Mouse (Mus musculus): ENCODE results near the gene Angel1. TPM values are rescaled to one million over a fixed set of nuclear protein-coding genes. Genes with fewer than 3 reads are reported as not detected.

Angel1 gene
- polyA plus RNA-seq, 1 experiment from 2014 or later = 14.9 TPM

DNA sequence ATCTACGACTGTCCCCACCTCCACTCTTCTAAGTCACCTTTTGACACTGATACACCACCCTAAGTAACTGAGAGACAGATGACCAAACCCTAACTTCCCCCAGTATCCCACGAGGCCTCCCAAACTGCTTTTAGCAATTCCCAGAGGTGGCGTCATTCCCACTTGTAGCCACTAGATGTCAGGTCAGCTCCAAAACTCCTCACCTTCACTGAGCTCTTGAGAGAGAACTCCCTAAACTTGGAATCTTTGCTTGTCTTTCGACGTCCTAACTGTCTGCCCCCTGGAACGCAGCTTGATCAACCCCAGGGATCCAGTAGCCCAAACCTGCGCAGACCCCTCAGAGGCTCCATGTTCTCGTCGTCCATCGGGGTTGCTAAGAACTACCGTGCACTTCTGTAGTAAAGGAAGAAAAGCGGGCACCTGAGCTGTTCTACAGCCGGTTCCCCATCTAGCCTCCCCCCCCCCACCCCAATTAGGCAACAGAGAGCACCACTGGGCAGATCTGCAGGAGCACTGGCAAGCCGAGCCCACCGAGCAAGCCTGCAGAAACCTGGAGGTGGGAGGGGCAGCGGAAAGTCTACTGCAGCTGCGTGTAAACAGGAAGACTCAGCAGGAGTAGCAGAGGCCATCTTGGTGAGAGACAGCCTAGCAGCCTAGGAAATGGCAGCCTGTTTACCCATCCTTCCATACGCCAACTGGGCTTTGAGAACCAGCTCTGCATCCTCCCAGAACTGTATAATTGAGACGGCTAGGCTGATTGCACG, 41.8 kb upstream of the Angel1 start:
- Histone ChIP-seq H3K27me3 (ENCODE audit: control insufficient read depth, insufficient read depth, low read length) (no peaks in the 10 kb centered on the region), H3K27ac (ENCODE audit: low read depth, low read length) (no peak overlapping the region), H3K9ac (ENCODE audit: low read length) (no peak overlapping the region), H3K4me1 (replicated peaks; ENCODE audit: control insufficient read depth, insufficient read depth, low read length) (peaks cover 13% of the 10 kb centered on the region), H3K36me3 (ENCODE audit: control insufficient read depth, insufficient read depth, low read length) (no peaks in the 10 kb centered on the region), H3K4me2 (ENCODE audit: low read depth, low read length, severe bottlenecking) (no peak overlapping the region), H3K9me3 (ENCODE audit: control insufficient read depth, low read length) (no peaks in the 10 kb centered on the region), H3K4me3 (ENCODE audit: low read depth, low read length) (no peak overlapping the region)
- 37% methylated on average over 20 of the region's 20 CpGs for WGBS
- ATAC-seq (replicated peaks; ENCODE audit: low FRiP score) (peak; percentile 41), DNase-seq (ENCODE audit: low spot score) (peak; percentile 81)

DNA sequence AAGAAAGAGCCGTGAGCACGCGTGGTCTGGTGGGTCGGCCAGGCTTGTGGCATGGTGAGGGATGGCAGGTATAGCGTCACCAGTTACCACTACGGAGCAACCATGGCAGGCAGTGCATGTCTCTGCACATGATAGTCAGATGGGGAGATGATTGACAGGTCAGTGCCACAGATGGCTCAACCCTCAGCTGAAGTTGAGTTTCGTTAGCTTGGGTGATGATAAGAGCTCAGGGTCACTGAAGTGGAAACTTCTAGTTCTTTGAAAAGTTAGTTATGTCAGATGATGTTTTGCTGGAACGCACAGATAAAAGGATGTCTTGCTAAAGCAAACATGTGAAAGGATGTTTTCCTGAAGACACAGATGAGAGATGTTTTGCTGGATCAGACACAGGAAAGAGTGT, 40.2 kb upstream of the Angel1 start:
- ATAC-seq (replicated peaks; ENCODE audit: low FRiP score) (no peak), DNase-seq (ENCODE audit: low spot score) (no peak)
- no peak overlapping the region for H3K4me2 ChIP-seq (ENCODE audit: low read depth, low read length, severe bottlenecking)
- no peak overlapping the region for H3K9ac ChIP-seq (ENCODE audit: low read length)
- no peak overlapping the region for H3K27ac ChIP-seq (ENCODE audit: low read depth, low read length)
- H3K4me3 ChIP-seq (ENCODE audit: low read depth, low read length) = no peak overlapping the region
- H3K27me3 ChIP-seq (ENCODE audit: control insufficient read depth, insufficient read depth, low read length) = no peaks in the 10 kb centered on the region
- no peaks in the 10 kb centered on the region for H3K36me3 ChIP-seq (ENCODE audit: control insufficient read depth, insufficient read depth, low read length)
- no peaks in the 10 kb centered on the region for H3K9me3 ChIP-seq (ENCODE audit: control insufficient read depth, low read length)
- 88% methylated on average over 8 of the region's 8 CpGs for WGBS
- H3K4me1 ChIP-seq (replicated peaks; ENCODE audit: control insufficient read depth, insufficient read depth, low read length) = peaks cover 10% of the 10 kb centered on the region

- no peaks in the 10 kb centered on the region for H3K36me3 ChIP-seq (ENCODE audit: control insufficient read depth, insufficient read depth, low read length)
- no peaks in the 10 kb centered on the region for H3K27me3 ChIP-seq (ENCODE audit: control insufficient read depth, insufficient read depth, low read length)
- DNase-seq (ENCODE audit: low spot score) (no peak), ATAC-seq (replicated peaks; ENCODE audit: low FRiP score) (no peak)
- no peak overlapping the region for H3K9ac ChIP-seq (ENCODE audit: low read length)
- H3K27ac ChIP-seq (ENCODE audit: low read depth, low read length) = no peak overlapping the region
- H3K9me3 ChIP-seq (ENCODE audit: control insufficient read depth, low read length) = no peaks in the 10 kb centered on the region; the same call in 1 of the 2 replicates
- H3K4me3 ChIP-seq (ENCODE audit: low read depth, low read length) = no peak overlapping the region
- H3K4me2 ChIP-seq (ENCODE audit: low read depth, low read length, severe bottlenecking) = no peak overlapping the region
- H3K4me1 ChIP-seq (replicated peaks; ENCODE audit: control insufficient read depth, insufficient read depth, low read length) = no peaks in the 10 kb centered on the region
- 83% methylated on average over 6 of the region's 6 CpGs for WGBS
Measured at GRCm38 (mm10) chr12:86764060-86764459, 37.8 kb upstream of the Angel1 start.

GRCm38 (mm10) chr12:86761036-86761435, 34.8 kb upstream of the Angel1 start:
- Histone ChIP-seq H3K4me2 (ENCODE audit: low read depth, low read length, severe bottlenecking) (no peak overlapping the region), H3K36me3 (ENCODE audit: control insufficient read depth, insufficient read depth, low read length) (no peaks in the 10 kb centered on the region), H3K27me3 (ENCODE audit: control insufficient read depth, insufficient read depth, low read length) (no peaks in the 10 kb centered on the region), H3K9me3 (ENCODE audit: control insufficient read depth, low read length) (no peaks in the 10 kb centered on the region; the same call in 1 of the 2 replicates), H3K9ac (ENCODE audit: low read length) (no peak overlapping the region), H3K27ac (ENCODE audit: low read depth, low read length) (no peak overlapping the region), H3K4me1 (replicated peaks; ENCODE audit: control insufficient read depth, insufficient read depth, low read length) (no peaks in the 10 kb centered on the region), H3K4me3 (ENCODE audit: low read depth, low read length) (no peak overlapping the region)
- no peak for DNase-seq (ENCODE audit: low spot score)
- WGBS = 77% methylated on average over 13 of the region's 13 CpGs
- no peak for ATAC-seq (replicated peaks; ENCODE audit: low FRiP score)

GRCm38 (mm10) chr12:86734319-86734810, 8.1 kb upstream of the Angel1 start, which contains the start of gene Lrrc74a:
TSS of gene Lrrc74a (plus strand) at chr12:86734369.
- Histone ChIP-seq H3K9ac (ENCODE audit: low read length) (no peak within 1 kb of the TSS), H3K27ac (ENCODE audit: low read depth, low read length) (no peak within 1 kb of the TSS), H3K4me2 (ENCODE audit: low read depth, low read length, severe bottlenecking) (no peak within 1 kb of the TSS), H3K36me3 (ENCODE audit: control insufficient read depth, insufficient read depth, low read length) (no peaks in the 10 kb centered on the region), H3K4me1 (replicated peaks; ENCODE audit: control insufficient read depth, insufficient read depth, low read length) (no peaks in the 10 kb centered on the region), H3K4me3 (ENCODE audit: low read depth, low read length) (no peak within 1 kb of the TSS), H3K9me3 (ENCODE audit: control insufficient read depth, low read length) (no peaks in the 10 kb centered on the region), H3K27me3 (ENCODE audit: control insufficient read depth, insufficient read depth, low read length) (no peaks in the 10 kb centered on the region)
- ATAC-seq (replicated peaks; ENCODE audit: low FRiP score) = no peak
- DNase-seq (ENCODE audit: low spot score) = no peak
- WGBS = 85% methylated on average over 8 of the region's 8 CpGs

- under 1% methylated on average over 19 of the region's 19 CpGs for WGBS
- peak overlapping the region; percentile 90 for H3K4me2 ChIP-seq (ENCODE audit: low read depth, low read length, severe bottlenecking)
- no peak overlapping the region for H3K27ac ChIP-seq (ENCODE audit: low read depth, low read length)
- no peaks in the 10 kb centered on the region for H3K27me3 ChIP-seq (ENCODE audit: control insufficient read depth, insufficient read depth, low read length)
- no peaks in the 10 kb centered on the region for H3K9me3 ChIP-seq (ENCODE audit: control insufficient read depth, low read length)
- H3K4me1 ChIP-seq (replicated peaks; ENCODE audit: control insufficient read depth, insufficient read depth, low read length) = 0 out of 2 replicates have a peak, but pooled peaks cover 3% of the 10 kb centered on the region
- peak; percentile 19; the same call in 1 of the 2 replicates for ATAC-seq (replicated peaks; ENCODE audit: low FRiP score)
- H3K36me3 ChIP-seq (ENCODE audit: control insufficient read depth, insufficient read depth, low read length) = no peaks in the 10 kb centered on the region
- H3K4me3 ChIP-seq (ENCODE audit: low read depth, low read length) = peak overlapping the region; percentile 72
- no peak for DNase-seq (ENCODE audit: low spot score)
- H3K9ac ChIP-seq (ENCODE audit: low read length) = peak overlapping the region; percentile 73
Measured at GRCm38 (mm10) chr12:86725706-86726105, 554 bp downstream of the Angel1 start.

- H3K27me3 ChIP-seq (ENCODE audit: control insufficient read depth, insufficient read depth, low read length) = no peaks in the 10 kb centered on the region
- ATAC-seq (replicated peaks; ENCODE audit: low FRiP score) (no peak), DNase-seq (ENCODE audit: low spot score) (no peak)
- H3K36me3 ChIP-seq (ENCODE audit: control insufficient read depth, insufficient read depth, low read length) = no peaks in the 10 kb centered on the region
- H3K9me3 ChIP-seq (ENCODE audit: control insufficient read depth, low read length) = no peaks in the 10 kb centered on the region
- 0 out of 2 replicates have a peak, but pooled peaks cover 3% of the 10 kb centered on the region for H3K4me1 ChIP-seq (replicated peaks; ENCODE audit: control insufficient read depth, insufficient read depth, low read length)
- no peak overlapping the region for H3K4me2 ChIP-seq (ENCODE audit: low read depth, low read length, severe bottlenecking)
- H3K4me3 ChIP-seq (ENCODE audit: low read depth, low read length) = no peak overlapping the region
- 85% methylated on average over 2 of the region's 2 CpGs for WGBS
- no peak overlapping the region for H3K9ac ChIP-seq (ENCODE audit: low read length)
- H3K27ac ChIP-seq (ENCODE audit: low read depth, low read length) = no peak overlapping the region
Measured at GRCm38 (mm10) chr12:86724300-86724699, 2.0 kb downstream of the Angel1 start.

- DNase-seq (ENCODE audit: low spot score) = no peak
- WGBS = 92% methylated on average over 5 of the region's 5 CpGs
Measured at GRCm38 (mm10) chr12:86721453-86721852, 4.8 kb downstream of the Angel1 start.

More at GRCm38 (mm10) chr12:86721453-86721852, 4.8 kb downstream of the Angel1 start:
- H3K4me2 ChIP-seq (ENCODE audit: low read depth, low read length, severe bottlenecking) = no peak overlapping the region
- H3K27me3 ChIP-seq (ENCODE audit: control insufficient read depth, insufficient read depth, low read length) = no peaks in the 10 kb centered on the region
- H3K27ac ChIP-seq (ENCODE audit: low read depth, low read length) = no peak overlapping the region
- no peaks in the 10 kb centered on the region for H3K9me3 ChIP-seq (ENCODE audit: control insufficient read depth, low read length)
- no peak overlapping the region for H3K9ac ChIP-seq (ENCODE audit: low read length)
- H3K4me3 ChIP-seq (ENCODE audit: low read depth, low read length) = no peak overlapping the region
- H3K4me1 ChIP-seq (replicated peaks; ENCODE audit: control insufficient read depth, insufficient read depth, low read length) = 0 out of 2 replicates have a peak, but pooled peaks cover 3% of the 10 kb centered on the region
- H3K36me3 ChIP-seq (ENCODE audit: control insufficient read depth, insufficient read depth, low read length) = no peaks in the 10 kb centered on the region
- no peak for ATAC-seq (replicated peaks; ENCODE audit: low FRiP score)
